Mouse (Mus musculus) neural tube, embryonic 12.5 days (tissue): Measurements from ENCODE around the gene Gatad2b. TPM values are rescaled to one million over a fixed set of nuclear protein-coding genes. Genes with fewer than 3 reads are reported as not detected.
A peak's percentile ranks its signal among the peaks of the same experiment; 100 is the strongest.
"Not testable (repeated sequence)": the region's sequence is repeated elsewhere in the genome, so short reads cannot be mapped to it uniquely, and the experiment has no call there.

Experiments used
- ATAC-seq: fragments of 200-750 bp; cut with Nextera tagmentation; 2 replicates; pipeline ENCODE4 v1.8.0; 2017; ENCODE audit warnings: low read depth, mild to moderate bottlenecking, moderate TSS enrichment, moderate library complexity; ENCODE audit not compliant: low FRiP score
- H3K27ac ChIP-seq: fragments of 300-500 bp; sonication (generic); 2 replicates; pipeline ENCODE4 v1.5.1; 2016
- H3K27me3 ChIP-seq: fragments of 300-500 bp; sonication (generic); replicated peaks from 2 replicates; pipeline ENCODE4 v1.6.1; 2016; ENCODE audit warnings: mild to moderate bottlenecking
- H3K36me3 ChIP-seq: fragments of 300-500 bp; sonication (generic); 2 replicates; pipeline ENCODE4 v1.6.1; 2016; ENCODE audit warnings: mild to moderate bottlenecking
- H3K4me1 ChIP-seq: fragments of 300-500 bp; sonication (generic); 2 replicates; pipeline ENCODE4 v1.6.1; 2016
- H3K4me2 ChIP-seq: fragments of 300-500 bp; sonication (generic); replicated peaks from 2 replicates; pipeline ENCODE4 v1.6.1; 2016; ENCODE audit warnings: mild to moderate bottlenecking
- H3K4me3 ChIP-seq: fragments of 300-500 bp; sonication (generic); 2 replicates; pipeline ENCODE4 v1.5.1; 2016
- H3K9ac ChIP-seq: fragments of 300-500 bp; sonication (generic); 2 replicates; pipeline ENCODE4 v1.6.1; 2016; ENCODE audit warnings: mild to moderate bottlenecking
- H3K9me3 ChIP-seq: fragments of 300-500 bp; sonication (generic); 2 replicates; pipeline ENCODE4 v1.6.1; 2016; ENCODE audit warnings: mild to moderate bottlenecking
- WGBS: fragments of 180-500 bp; shearing (Covaris S2); methylation state at CpG from one replicate; pipeline ENCODE4 v1.1.7; 2016; 5-methylcytosine and 5-hydroxymethylcytosine counted together
- polyA plus RNA-seq: library from polyadenylated mRNA; unstranded; fragments of >200 nt; fragmentation: Nextera tagmentation; extraction: Ambion mirVana; gene quantifications from 2 replicates; pipeline ENCODE4 v1.2.1, GENCODE M21; 2016

Gene Gatad2b
- polyA plus RNA-seq, 1 experiment from 2014 or later: 12.8 TPM

DNA sequence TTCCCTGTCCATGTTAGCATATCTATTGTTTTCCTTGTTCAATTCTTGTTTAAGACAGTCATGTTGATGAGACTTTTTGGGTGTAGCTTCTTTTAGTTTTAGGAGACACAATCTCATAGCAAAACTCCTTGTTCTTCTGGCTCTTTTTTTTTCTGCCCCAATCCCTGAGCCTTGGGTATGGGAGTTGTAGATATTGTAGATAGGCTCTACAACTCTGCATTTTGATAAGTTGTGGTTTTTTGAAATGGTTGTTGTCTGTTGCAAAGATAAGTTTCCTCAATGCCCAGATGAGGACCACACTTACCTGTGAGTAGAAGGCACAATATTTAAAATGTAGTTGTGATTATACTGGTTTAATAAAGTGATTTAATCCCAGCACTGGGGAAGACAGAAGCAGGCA is 47.2 kb downstream of the Gatad2b start:
- H3K27me3 ChIP-seq: no peaks in the 10 kb centered on the region
- H3K4me3 ChIP-seq: no peak overlapping the region
- 0 out of 2 replicates have a peak, but pooled peaks cover 6% of the 10 kb centered on the region for H3K4me1 ChIP-seq
- ATAC-seq: no peak
- H3K9me3 ChIP-seq: no peaks in the 10 kb centered on the region
- no peak overlapping the region for H3K27ac ChIP-seq
- H3K4me2 ChIP-seq: no peak overlapping the region
- H3K36me3 ChIP-seq: peaks cover 14% of the 10 kb centered on the region
- no peak overlapping the region for H3K9ac ChIP-seq

DNA sequence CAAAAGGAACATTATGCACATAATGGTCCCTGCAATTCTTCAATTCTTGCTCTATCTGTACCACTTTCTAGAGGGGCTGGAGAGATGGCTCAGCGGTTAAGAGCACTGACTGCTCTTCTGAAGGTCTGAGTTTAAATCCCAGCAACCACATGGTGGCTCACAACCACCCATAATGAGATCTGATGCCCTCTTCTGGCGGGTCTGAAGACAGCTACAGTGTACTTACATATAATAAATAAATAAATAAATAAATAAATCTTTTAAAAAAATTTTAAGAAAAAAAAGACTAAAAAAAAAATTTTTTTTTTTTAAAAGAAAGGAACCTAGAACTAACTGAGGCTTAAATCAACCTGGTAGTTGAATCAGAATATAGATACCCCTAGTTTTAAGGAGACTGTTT is 49.9 kb downstream of the Gatad2b start:
- 63% methylated on average over 2 of the region's 2 CpGs for WGBS
- not testable (repeated sequence) for ATAC-seq, H3K9me3 ChIP-seq, H3K9ac ChIP-seq, H3K4me2 ChIP-seq, H3K27me3 ChIP-seq, H3K4me3 ChIP-seq, H3K27ac ChIP-seq, H3K4me1 ChIP-seq
- H3K36me3 ChIP-seq: peaks cover 23% of the 10 kb centered on the region

DNA sequence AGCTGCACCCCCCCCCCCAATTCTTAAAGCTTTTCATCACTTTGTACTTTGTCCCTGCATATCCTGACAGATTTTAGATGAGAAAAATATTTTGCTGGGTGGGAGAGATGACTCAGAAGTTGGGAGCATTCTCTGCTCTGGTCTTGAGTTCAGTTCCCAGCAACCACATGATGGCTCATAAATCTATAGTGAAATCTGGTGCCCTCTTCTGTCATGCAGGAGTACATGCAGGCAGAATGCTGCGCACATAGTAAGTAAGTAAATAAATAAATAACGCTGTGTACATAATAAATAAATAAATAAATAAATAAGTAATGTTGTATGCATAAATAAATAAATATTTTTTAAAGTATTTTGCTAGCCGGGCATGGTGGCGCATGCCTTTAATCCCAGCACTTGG is 54.9 kb downstream of the Gatad2b start:
- ATAC-seq: no peak
- Histone ChIP-seq H3K4me2 (no peak overlapping the region), H3K27ac (no peak overlapping the region), H3K9me3 (no peaks in the 10 kb centered on the region), H3K4me1 (no peaks in the 10 kb centered on the region), H3K36me3 (peaks cover 47% of the 10 kb centered on the region), H3K4me3 (no peak overlapping the region), H3K27me3 (no peaks in the 10 kb centered on the region), H3K9ac (no peak overlapping the region)
- 99% methylated on average over 4 of the region's 4 CpGs for WGBS

DNA sequence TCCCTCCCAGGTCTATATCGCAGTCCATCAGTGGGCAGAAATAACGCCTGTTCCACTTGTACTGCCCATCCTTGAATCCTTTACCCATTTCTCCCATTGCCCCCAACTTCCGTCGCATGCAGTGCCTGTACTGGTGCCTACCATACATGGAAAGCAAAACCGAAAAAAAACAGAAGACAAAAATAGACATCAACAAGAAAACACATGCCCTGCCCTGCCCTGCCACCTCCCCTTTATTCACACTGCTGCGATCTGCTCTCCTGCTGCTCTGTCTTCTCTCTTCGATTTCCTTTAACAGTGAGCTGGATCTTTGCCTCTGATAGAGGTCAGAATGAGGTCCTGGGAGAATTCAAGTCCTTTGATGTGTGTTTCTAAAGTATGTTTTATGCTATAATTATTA is 65.0 kb downstream of the Gatad2b start:
- WGBS: 95% methylated on average over 7 of the region's 7 CpGs
- ATAC-seq: no peak
- H3K4me1 ChIP-seq: no peaks in the 10 kb centered on the region
- H3K27ac ChIP-seq: no peak overlapping the region
- H3K9me3 ChIP-seq: no peaks in the 10 kb centered on the region
- H3K9ac ChIP-seq: no peak overlapping the region
- H3K4me2 ChIP-seq: no peak overlapping the region
- peaks cover 76% of the 10 kb centered on the region for H3K36me3 ChIP-seq
- no peaks in the 10 kb centered on the region for H3K27me3 ChIP-seq
- no peak overlapping the region for H3K4me3 ChIP-seq

DNA sequence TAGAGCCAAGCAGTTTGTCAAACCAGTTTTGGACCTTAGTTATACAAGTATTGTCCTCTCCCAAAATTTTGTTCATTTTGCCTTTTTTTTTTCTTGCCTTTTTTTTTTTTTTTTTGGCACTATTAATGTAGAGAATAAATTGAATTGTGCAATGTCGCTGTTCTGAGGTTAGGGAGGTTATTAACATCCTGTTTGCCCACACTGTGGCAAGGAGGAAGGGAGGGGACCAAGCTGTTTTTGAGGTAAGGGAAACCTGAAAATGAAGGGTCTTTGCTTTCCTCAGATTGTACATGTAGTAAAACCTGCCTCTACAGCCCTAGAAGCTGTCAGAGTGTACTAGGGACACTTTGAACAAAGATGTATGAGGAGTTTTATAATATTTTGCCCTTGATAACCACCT is 66.3 kb downstream of the Gatad2b start:
- no peak overlapping the region for H3K4me3 ChIP-seq
- H3K4me1 ChIP-seq: no peaks in the 10 kb centered on the region
- H3K36me3 ChIP-seq: peaks cover 67% of the 10 kb centered on the region
- no peak overlapping the region for H3K27ac ChIP-seq
- H3K9me3 ChIP-seq: no peaks in the 10 kb centered on the region
- H3K9ac ChIP-seq: no peak overlapping the region
- H3K27me3 ChIP-seq: no peaks in the 10 kb centered on the region
- 96% methylated on average over 1 of the region's 1 CpGs for WGBS
- no peak for ATAC-seq
- H3K4me2 ChIP-seq: no peak overlapping the region

DNA sequence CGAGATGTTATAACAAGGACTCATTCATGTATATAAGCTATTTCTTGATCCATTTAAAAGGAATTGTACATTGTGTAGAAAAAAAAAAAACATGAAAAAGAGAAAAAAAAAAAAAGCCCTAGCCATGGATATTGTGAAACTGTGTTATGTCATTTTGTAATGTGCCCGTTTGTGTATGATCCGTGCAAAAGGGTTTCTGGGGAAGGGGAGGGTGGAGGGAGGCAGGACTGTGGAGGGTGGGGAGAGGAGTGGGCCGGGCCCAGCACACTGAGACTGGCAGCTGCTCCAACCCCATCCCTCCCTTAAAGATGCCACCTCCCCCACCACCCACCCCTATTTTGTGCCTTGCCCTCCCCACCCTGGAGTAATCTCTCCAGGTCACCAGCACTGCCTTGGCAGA is 68.5 kb downstream of the Gatad2b start:
- ATAC-seq: no peak
- Histone ChIP-seq H3K27ac (no peak overlapping the region), H3K27me3 (no peaks in the 10 kb centered on the region), H3K4me3 (no peak overlapping the region), H3K9ac (no peak overlapping the region), H3K36me3 (peaks cover 47% of the 10 kb centered on the region), H3K4me2 (no peak overlapping the region), H3K4me1 (no peaks in the 10 kb centered on the region), H3K9me3 (no peaks in the 10 kb centered on the region)
- 92% methylated on average over 4 of the region's 4 CpGs for WGBS

DNA sequence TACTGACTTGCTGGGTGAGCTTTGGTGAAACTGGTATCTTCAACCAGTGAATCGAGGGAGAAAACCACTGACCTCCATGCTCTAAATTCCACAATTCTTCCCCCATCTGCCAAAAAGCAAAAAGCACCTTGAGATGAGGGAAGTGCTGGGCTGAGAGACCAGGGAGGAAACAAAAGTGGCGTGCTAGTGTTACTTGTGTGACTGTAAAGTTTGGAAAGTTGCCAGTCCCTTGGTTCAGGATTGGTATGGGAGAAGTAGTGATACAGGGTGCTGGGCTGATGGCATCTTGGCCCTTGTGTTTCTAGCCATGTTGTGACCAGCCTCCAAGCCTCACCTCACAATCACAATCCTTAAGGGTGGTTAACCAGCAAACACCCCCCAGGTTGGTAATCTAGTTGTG is 69.4 kb downstream of the Gatad2b start:
- WGBS: 92% methylated on average over 2 of the region's 2 CpGs
- Histone ChIP-seq H3K27ac (no peak overlapping the region), H3K9ac (no peak overlapping the region), H3K27me3 (no peaks in the 10 kb centered on the region), H3K36me3 (peaks cover 38% of the 10 kb centered on the region), H3K4me2 (no peak overlapping the region), H3K4me3 (no peak overlapping the region), H3K4me1 (no peaks in the 10 kb centered on the region), H3K9me3 (no peaks in the 10 kb centered on the region)
- no peak for ATAC-seq

DNA sequence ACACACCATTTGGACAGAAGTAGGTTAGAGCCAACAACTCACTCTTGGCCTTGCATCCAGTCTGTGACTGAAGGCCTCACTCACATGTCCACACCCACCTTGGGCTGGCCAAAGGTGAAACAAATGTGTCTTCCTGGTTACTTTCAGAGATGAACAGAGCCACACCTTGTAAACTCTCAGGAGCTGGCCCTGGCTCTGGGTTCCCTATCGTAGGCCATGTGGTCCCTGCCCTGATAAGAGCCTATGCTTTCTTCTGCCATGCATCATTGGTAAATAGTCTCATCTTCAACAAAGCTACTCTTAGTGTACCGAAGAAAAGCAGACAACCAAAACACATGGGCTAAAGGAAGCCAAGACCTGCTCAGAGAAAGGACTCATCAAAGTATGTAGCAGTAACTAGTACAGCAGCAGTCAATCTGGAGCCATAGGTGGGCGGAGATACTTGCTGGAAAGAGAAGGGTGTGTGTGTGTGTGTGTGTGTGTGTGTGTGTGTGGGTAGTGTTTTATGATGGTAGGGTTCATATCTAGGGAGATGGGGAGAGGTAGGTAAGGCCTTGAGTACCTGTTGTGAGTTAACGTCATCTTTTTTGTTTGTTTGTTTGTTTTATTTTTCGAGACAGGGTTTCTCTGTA is 74.1 kb downstream of the Gatad2b start:
- 91% methylated on average over 5 of the region's 5 CpGs for WGBS
- H3K9me3 ChIP-seq: no peaks in the 10 kb centered on the region
- H3K4me2 ChIP-seq: no peak overlapping the region
- no peak overlapping the region for H3K4me3 ChIP-seq
- peaks cover 11% of the 10 kb centered on the region for H3K36me3 ChIP-seq
- no peak overlapping the region for H3K27ac ChIP-seq
- H3K27me3 ChIP-seq: no peaks in the 10 kb centered on the region
- no peak overlapping the region for H3K9ac ChIP-seq
- no peaks in the 10 kb centered on the region for H3K4me1 ChIP-seq
- no peak for ATAC-seq

DNA sequence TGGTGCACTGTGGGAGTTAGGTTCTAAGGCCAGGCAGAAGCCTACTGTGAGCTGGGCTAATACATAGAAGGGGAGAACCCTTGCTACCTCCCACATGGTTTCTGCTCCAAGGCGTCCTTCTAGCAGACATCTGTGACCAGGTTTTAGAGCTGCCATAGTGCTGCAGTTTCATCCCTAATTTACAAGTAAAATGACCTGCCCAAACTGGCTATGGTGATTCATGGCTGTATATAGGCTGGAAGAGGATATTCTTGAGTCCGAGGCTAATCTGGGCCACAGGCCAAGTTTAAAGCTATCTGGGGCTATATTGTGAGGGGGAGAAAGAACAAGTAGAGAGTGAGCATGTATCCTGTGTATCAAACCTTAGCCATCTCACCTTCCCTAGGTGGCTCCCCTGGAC is 76.1 kb downstream of the Gatad2b start:
- no peak overlapping the region for H3K27ac ChIP-seq
- H3K27me3 ChIP-seq: no peaks in the 10 kb centered on the region
- no peaks in the 10 kb centered on the region for H3K9me3 ChIP-seq
- H3K4me1 ChIP-seq: no peaks in the 10 kb centered on the region
- H3K4me3 ChIP-seq: no peak overlapping the region
- H3K9ac ChIP-seq: no peak overlapping the region
- no peak for ATAC-seq
- H3K4me2 ChIP-seq: no peak overlapping the region
- no peaks in the 10 kb centered on the region for H3K36me3 ChIP-seq
- 31% methylated on average over 2 of the region's 2 CpGs for WGBS

DNA sequence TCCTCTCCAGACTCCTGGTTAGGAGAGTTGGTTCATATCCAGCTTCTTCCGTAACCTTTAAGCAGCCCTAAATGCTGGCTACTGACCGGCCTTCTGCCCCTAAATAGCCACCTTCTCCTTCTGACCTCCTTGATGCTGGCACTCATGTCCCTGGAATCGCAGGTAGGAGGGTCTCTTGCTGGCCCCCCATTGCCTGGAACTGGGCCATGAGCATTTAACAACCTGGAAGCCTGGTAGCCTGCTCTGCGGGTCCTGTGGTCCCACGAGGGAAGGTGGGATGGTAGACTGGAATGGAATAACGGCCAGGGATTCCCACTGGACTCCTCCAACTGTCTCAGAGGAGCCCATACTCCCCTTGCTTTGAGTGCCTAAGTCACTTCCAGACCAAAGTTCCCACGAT is 78.9 kb downstream of the Gatad2b start:
- 75% methylated on average over 7 of the region's 7 CpGs for WGBS
- no peaks in the 10 kb centered on the region for H3K9me3 ChIP-seq
- no peaks in the 10 kb centered on the region for H3K36me3 ChIP-seq
- H3K4me2 ChIP-seq: no peak overlapping the region
- no peak overlapping the region for H3K9ac ChIP-seq
- ATAC-seq: no peak
- H3K27ac ChIP-seq: no peak overlapping the region
- peaks cover 4% of the 10 kb centered on the region for H3K4me1 ChIP-seq
- no peak overlapping the region for H3K4me3 ChIP-seq
- H3K27me3 ChIP-seq: no peaks in the 10 kb centered on the region

DNA sequence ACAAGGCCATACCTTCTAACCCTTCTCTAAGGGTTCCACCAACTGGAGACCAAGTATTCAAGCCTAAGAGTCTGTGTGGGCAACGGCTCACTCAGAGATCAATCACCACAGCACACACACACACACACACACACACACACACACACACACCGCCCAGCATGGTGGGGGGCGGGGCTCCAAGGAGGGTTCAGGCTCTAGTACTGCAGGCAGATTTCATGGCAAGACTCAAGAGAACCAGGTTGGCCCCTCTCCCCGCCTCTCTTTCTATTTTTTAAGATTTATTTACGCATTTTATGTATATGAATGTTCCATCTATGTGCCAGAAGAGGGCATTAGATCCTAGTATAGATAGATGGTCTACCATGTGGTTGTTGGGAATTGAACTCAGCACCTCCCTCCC is 79.8 kb downstream of the Gatad2b start:
- WGBS: 68% methylated on average over 5 of the region's 5 CpGs
- no peak for ATAC-seq
- Histone ChIP-seq H3K4me3 (no peak overlapping the region), H3K27ac (no peak overlapping the region), H3K4me2 (no peak overlapping the region), H3K36me3 (no peaks in the 10 kb centered on the region), H3K9ac (no peak overlapping the region), H3K4me1 (peaks cover 4% of the 10 kb centered on the region), H3K27me3 (no peaks in the 10 kb centered on the region), H3K9me3 (no peaks in the 10 kb centered on the region)

DNA sequence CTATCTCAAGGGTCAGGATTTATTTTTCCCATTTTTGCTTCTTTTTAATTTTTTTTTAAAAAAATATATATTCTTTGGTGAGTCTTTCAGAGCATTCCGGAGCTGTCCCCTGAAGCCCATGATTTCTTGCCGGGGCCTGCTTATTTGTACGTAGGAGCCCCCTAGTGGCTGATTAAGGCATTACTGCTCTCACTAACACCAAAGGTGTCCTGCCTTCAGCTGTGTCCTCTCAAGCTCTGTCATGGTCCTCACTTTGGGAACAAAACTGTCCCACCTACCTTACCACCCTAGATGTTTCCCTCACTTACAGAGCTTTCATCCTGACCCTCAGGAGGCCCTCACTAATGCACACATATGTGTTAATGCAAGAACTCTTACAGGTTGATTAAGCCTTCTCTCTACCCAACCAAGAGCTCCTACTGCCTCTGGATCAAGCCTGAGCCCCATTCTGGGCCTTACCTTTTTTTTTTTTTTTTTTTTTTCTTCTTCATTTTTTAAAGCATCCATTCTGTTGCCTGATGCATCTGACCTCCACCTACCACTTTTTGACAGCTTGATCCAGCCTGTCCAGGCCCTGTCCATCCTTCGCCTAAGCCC is 80.6 kb downstream of the Gatad2b start:
- 0 out of 2 replicates have a peak, but pooled peaks have one; percentile 7 for ATAC-seq
- no peaks in the 10 kb centered on the region for H3K9me3 ChIP-seq
- WGBS: 34% methylated on average over 4 of the region's 4 CpGs

DNA sequence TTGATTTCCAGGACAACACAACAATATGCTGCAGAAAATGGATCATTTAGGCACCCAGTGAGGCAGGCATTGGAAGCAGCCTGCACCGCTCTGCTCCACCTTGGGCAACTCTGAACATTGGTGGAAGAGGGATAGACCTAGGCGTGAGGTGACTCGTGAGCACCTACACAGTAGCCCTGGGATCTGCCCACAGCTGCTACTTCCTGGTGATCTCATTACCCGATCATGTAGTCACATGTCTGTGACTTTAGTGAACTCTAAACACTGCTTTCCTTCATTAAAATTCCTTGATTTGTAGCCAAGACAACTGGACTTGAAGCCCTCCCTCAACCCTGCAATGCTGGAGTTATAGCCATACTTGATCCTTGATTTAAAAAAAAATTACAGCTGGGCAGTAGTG is 81.4 kb downstream of the Gatad2b start:
- Histone ChIP-seq H3K27me3 (no peaks in the 10 kb centered on the region), H3K4me2 (no peak overlapping the region), H3K4me1 (peaks cover 4% of the 10 kb centered on the region), H3K27ac (no peak overlapping the region), H3K36me3 (no peaks in the 10 kb centered on the region), H3K9ac (no peak overlapping the region), H3K9me3 (no peaks in the 10 kb centered on the region), H3K4me3 (no peak overlapping the region)
- 89% methylated on average over 4 of the region's 4 CpGs for WGBS
- ATAC-seq: no peak

More for the DNA sequence above, 80.6 kb downstream of the Gatad2b start:
- Histone ChIP-seq H3K27ac (no peak overlapping the region), H3K36me3 (no peaks in the 10 kb centered on the region), H3K4me2 (no peak overlapping the region), H3K27me3 (no peaks in the 10 kb centered on the region), H3K4me1 (peaks cover 4% of the 10 kb centered on the region), H3K9ac (no peak overlapping the region), H3K4me3 (no peak overlapping the region)
